Mouse (Mus musculus) left cerebral cortex, postnatal 25 days (tissue): Measurements from ENCODE around the gene Slc25a45. TPM values are rescaled to one million over a fixed set of nuclear protein-coding genes. Genes with fewer than 3 reads are reported as not detected.

Experiments used
- DNase-seq, 2 experiments: peaks; one replicate each; pipeline ENCODE4 v3.0.0; 2022; ENCODE audit warnings: low spot score in 2 of 2, mixed read lengths in 1 of 2
- intact Hi-C: fragments of 180-260 bp; cut with DNase I; formaldehyde crosslinking; loops from one replicate; pipeline ENCODE4 v1.15.1; 2025
- total RNA-seq, 2 experiments: library from RNA; stranded (reverse); gene quantifications; 2 replicates each; pipeline ENCODE4 v1.2.3; 2021

Slc25a45 gene
- 1 to 10 TPM; 2.5 to 3.0 TPM for total RNA-seq

- intact Hi-C loops: loop anchor here (1.0 to 5.0 kb wide), 2 partner anchors 90 to 165 kb away; no protein-coding TSS in a partner anchor
- DNase-seq: peak; percentile 68 to 88
Measured at GRCm38 (mm10) chr19:5877618-5878361, at the start of gene Slc25a45. TSS of gene Slc25a45 (plus strand) at chr19:5877808.

DNA sequence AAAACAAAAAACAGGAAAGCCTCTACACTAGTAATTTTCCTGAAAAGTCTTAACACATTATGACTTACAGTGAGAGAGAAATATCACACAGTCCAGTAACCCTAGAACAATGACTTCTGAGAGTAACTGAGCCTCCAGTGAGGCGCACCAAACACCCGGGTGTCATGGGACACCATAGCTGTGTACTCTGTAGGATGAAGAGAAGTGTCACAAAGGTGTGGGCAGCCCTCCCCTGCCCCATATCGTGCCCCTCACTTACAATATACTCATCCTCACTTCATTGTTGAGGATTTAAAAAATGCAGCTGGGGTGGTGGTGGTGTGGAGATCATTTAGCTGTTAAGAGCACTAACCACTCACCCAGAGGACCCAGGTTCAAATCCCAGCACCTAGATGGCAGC, 49.5 kb upstream of the Slc25a45 start:
- no peak for DNase-seq
- intact Hi-C loops: no loop called here

DNA sequence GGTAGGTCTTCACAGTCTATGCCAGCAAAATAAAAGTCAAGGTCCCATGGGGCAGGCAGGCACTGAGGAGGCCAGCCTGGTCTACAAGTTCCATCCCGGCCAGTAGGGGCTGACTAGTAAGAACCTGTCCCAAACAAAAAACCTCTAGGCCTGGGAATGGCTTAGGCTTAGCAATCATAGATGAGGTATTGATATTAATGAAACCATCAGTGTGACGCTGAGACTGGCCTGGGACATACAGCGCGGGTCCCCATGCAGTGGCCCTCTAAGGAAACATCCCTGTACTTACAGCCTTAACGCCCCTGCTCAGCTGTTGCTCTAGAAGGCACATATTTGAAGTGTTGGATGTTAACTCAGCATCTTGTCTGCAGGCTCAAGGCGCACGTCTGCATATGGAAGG, 48.7 kb upstream of the Slc25a45 start:
- intact Hi-C loops: no loop called here

DNA sequence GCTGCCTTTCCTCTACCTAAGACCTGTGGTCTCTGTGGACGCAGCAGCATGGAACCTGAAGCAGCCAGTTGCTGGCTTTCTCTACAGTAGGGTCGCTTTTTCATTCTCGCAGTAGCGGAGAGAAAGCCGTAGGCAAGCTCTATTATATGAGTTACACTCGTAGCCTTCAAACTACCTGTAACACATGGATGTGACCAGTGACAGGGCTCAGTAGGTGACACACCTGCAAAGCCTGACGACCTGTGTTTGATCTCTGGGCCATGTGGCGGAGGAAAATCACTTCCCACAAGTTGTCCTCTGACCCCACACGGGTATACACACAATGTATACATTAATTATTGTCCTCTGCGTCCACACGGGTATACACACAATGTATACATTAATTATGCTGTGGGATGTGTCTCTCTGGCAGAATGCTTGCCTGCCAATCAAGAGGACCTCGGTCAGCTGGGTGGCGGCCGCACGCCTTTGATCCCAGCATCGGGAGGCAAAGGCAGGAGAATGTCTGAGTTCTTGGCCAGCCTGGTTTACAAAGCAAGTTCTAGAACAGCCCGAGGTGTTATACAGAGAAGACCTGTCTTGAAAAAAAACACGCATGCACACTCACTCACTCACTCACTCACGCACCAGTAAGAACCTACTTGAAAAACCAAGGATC, 47.5 kb upstream of the Slc25a45 start:
- intact Hi-C loops: no loop called here
- no peak for DNase-seq

More for the DNA sequence above, 48.7 kb upstream of the Slc25a45 start:
- no peak for DNase-seq

DNA sequence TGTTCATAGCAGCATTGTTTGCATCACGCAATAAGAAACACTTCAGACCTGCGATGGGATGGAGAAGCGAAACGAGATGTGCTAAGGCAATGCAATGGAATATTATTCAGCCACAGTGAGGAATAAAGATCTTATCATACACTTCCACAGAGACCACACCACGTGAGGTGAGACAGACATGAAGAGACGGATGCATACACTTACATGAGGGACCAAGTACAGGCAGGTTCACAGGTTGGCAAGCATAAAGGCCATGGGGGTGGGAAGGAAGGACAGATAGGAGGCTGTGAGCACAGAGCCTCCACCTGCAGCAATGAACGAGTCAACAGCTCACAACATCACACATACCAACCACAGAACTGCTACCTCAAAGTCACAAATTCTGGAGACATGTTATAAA, 46.8 kb upstream of the Slc25a45 start:
- no peak for DNase-seq
- intact Hi-C loops: no loop called here

GRCm38 (mm10) chr19:5831224-5831957, 46.2 kb upstream of the Slc25a45 start:
- intact Hi-C loops: no loop called here
- no peak for DNase-seq

- no peak for DNase-seq
- intact Hi-C loops: no loop called here
Measured at GRCm38 (mm10) chr19:5831958-5832320, 45.7 kb upstream of the Slc25a45 start.

DNA sequence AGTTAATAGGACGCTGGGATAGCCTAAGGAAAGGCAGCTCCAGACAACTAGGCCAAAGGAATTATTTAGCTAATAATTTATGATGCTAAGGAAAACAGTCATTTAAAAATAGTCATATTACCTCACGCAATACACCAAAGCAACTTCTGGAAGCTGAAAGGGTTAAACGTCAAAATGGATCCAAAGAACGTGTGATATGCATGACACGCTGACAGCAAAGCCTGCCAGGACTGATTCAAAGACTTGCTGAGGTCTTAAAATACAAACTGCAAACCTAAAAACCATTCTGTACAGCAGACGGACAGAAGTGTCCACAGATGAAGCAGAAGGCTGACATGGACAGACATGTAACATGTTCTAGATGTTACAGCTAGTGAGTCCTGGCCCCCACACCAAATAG, 45.3 kb upstream of the Slc25a45 start:
- no peak for DNase-seq
- intact Hi-C loops: no loop called here

DNA sequence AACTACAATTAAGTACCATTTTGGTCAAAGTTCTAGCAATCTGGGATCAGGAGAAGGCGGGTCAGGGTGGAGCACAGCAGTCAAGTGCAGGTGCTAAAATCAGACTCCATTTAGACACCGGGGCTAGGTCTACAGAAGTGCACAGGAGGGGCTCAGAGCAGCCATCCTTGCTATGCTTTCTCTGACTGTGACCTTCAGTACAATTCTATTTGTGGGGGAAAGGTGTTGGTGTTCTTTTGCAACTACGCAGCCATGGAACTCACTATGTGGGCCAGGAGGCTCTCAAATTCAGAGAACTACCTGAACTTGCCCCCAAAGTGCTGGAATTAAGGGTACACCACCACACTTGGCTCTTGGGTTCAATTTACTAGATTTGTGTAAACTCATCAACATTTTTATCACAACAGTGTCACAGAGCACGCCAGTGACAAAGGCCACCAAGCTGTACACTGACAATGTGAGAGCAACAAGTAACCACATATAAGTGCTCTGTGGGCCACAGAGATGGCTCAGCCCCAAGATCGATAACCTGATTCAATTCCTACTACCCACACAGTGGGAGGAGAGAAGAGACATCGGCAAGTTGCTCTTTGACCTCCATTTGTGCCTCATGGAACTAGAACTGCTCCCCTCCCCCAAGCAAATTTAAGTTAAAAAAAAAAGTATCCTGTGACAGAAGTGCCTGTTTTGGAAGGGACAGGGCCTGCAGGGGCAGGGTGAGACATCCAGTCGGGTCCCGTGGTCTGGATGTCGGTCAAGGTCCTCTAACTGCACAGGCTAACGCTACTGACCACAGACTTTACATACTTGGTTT, 44.1 kb upstream of the Slc25a45 start:
- no peak for DNase-seq
- intact Hi-C loops: no loop called here

GRCm38 (mm10) chr19:5834260-5834925, 43.2 kb upstream of the Slc25a45 start:
- intact Hi-C loops: no loop called here
- no peak for DNase-seq

GRCm38 (mm10) chr19:5835054-5835921, 42.3 kb upstream of the Slc25a45 start:
- intact Hi-C loops: no loop called here
- DNase-seq: no peak

- no peak for DNase-seq
- intact Hi-C loops: no loop called here
Measured at GRCm38 (mm10) chr19:5835922-5836430, 41.6 kb upstream of the Slc25a45 start.

DNA sequence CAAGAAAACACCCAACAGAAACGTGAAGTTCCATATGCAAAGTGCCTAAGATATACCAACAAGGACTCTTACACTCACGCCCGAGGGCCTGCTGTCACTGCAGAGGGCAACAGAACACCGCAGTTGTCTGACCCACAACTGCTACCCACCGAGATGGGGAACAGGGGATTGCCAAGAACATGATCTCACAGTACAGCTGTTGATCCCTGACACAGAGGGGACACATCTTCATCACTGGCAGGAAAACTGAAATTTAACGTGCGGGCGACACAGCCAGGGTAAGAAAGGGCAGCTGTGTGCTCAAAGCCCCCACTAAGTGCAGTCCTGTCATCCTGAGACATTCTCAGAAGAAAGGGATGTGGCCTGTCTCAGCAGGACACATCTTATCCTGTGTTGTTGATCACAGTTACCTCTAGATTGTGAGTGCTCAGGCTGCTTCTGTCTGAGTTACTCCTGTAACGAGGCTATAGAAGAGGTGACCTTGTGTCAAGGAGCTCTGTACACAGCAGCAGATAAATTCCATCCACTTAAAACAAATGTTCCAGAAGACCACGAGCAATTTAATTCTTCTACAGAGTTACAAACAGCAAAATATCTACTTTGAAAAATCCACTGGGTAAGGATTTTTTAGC, 40.6 kb upstream of the Slc25a45 start:
- no peak for DNase-seq
- intact Hi-C loops: no loop called here

GRCm38 (mm10) chr19:5837606-5838005, 40.0 kb upstream of the Slc25a45 start:
- DNase-seq: no peak
- intact Hi-C loops: no loop called here

- intact Hi-C loops: no loop called here
- DNase-seq: no peak
Measured at GRCm38 (mm10) chr19:5838136-5838891, 39.3 kb upstream of the Slc25a45 start.

DNA sequence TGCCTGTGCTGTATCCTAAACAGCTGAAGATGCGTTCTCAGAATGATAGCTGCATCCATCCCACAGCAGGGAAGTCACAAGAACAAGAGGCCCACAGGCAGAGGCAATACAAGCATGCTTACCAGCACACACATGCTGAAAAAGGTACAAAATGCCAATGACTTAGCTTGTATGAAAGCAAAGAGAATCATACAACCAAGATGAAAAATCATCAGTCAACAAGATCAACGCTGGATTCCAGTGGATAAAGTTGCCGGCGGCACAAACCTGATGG, 38.8 kb upstream of the Slc25a45 start:
- intact Hi-C loops: no loop called here
- no peak for DNase-seq

- intact Hi-C loops: no loop called here
- DNase-seq: no peak
Measured at GRCm38 (mm10) chr19:5839317-5840085, 38.1 kb upstream of the Slc25a45 start.
